Mouse (Mus musculus): Measurements from ENCODE around the gene Kmt2d.
"Not testable (repeated sequence)": the region's sequence is repeated elsewhere in the genome, so short reads cannot be mapped to it uniquely, and the experiment has no call there.

Gene Kmt2d

GRCm38 (mm10) chr15:98830736-98831683 lies 40.0 kb downstream of the Kmt2d start, which contains the start of gene Prkag1:
Gene Prkag1 (minus strand): TSS chr15:98831521.
- peak; percentile 95 for DNase-seq (ENCODE audit: low spot score)

GRCm38 (mm10) chr15:98827611-98828011 lies 43.4 kb downstream of the Kmt2d start:
- no peak for DNase-seq (ENCODE audit: low spot score)

GRCm38 (mm10) chr15:98823434-98823833 lies 47.6 kb downstream of the Kmt2d start:
- no peak for DNase-seq (ENCODE audit: low spot score)

- no peak for DNase-seq (ENCODE audit: low spot score)
These were observed 48.9 kb downstream of the Kmt2d start for GRCm38 (mm10) chr15:98822147-98822546.

GRCm38 (mm10) chr15:98821403-98821802 lies 49.6 kb downstream of the Kmt2d start:
- DNase-seq (ENCODE audit: low spot score): no peak

GRCm38 (mm10) chr15:98820937-98821336 lies 50.1 kb downstream of the Kmt2d start:
- no peak for DNase-seq (ENCODE audit: low spot score)

GRCm38 (mm10) chr15:98818171-98818570 lies 52.8 kb downstream of the Kmt2d start:
- DNase-seq (ENCODE audit: low spot score): no peak

GRCm38 (mm10) chr15:98812741-98813424 lies 58.1 kb downstream of the Kmt2d start:
- DNase-seq (ENCODE audit: low spot score): no peak

- DNase-seq (ENCODE audit: low spot score): not testable (repeated sequence)
These were observed 60.8 kb downstream of the Kmt2d start for GRCm38 (mm10) chr15:98810212-98810611.

- no peak for DNase-seq (ENCODE audit: low spot score)
These were observed 61.6 kb downstream of the Kmt2d start, which contains the start of gene Ddn for GRCm38 (mm10) chr15:98809390-98809789. Gene Ddn (minus strand): TSS chr15:98809490.

- no peak for DNase-seq (ENCODE audit: low spot score)
These were observed 62.3 kb downstream of the Kmt2d start for GRCm38 (mm10) chr15:98808651-98809134.

- no peak for DNase-seq (ENCODE audit: low spot score)
These were observed 62.9 kb downstream of the Kmt2d start for GRCm38 (mm10) chr15:98807895-98808650.

GRCm38 (mm10) chr15:98806809-98807770 lies 63.9 kb downstream of the Kmt2d start:
- peak; percentile 36 for DNase-seq (ENCODE audit: low spot score)

GRCm38 (mm10) chr15:98806071-98806808 lies 64.8 kb downstream of the Kmt2d start:
- DNase-seq (ENCODE audit: low spot score): no peak

GRCm38 (mm10) chr15:98805324-98806040 lies 65.5 kb downstream of the Kmt2d start:
- DNase-seq (ENCODE audit: low spot score): peak; percentile 73

GRCm38 (mm10) chr15:98804054-98804453 lies 67.0 kb downstream of the Kmt2d start:
- DNase-seq (ENCODE audit: low spot score): peak; percentile 83

GRCm38 (mm10) chr15:98802926-98803325 lies 68.1 kb downstream of the Kmt2d start:
- DNase-seq (ENCODE audit: low spot score): no peak

- peak; percentile 80 for DNase-seq (ENCODE audit: low spot score)
These were observed 71.6 kb downstream of the Kmt2d start for GRCm38 (mm10) chr15:98799396-98799795.

GRCm38 (mm10) chr15:98798903-98799302 lies 72.1 kb downstream of the Kmt2d start:
- DNase-seq (ENCODE audit: low spot score): no peak
